Mouse (Mus musculus) cerebellum, adult 9-11 months (tissue): ENCODE results near the gene Tceanc2.

Source experiments
- DNase-seq: peaks from one replicate; pipeline ENCODE4 v3.0.0; 2022

Gene Tceanc2

DNA sequence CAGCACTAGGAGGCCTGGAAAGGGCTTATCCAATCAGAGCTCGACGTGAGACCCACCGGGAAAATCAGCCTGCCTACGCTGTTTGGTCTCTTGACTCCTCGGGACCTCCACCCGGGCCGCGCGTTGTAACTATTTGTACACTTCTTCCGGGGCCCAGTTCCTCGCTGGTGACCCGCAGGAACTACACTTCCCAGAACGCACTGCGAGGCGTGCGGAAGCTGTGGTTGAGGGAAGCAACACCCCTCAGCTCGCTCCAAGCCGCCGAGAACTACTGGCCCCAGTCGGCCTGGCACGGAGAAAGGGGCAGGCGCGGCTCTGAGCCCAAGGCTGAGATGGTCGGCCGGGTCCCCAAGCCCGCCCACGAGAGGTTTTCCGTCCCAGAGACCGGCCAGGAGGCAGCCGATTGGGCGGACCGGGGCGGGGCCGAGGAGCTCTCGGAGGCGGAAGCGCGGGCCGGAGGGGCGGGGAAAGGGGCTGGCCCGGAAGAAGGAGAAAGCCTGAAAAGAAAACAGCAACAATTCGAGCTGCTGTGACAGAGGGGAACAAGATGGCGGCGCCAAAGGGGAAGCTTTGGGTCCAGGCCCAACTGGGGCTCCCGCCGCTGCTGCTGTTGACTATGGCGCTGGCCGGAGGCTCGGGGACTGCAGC, 610 bp downstream of the Tceanc2 start, which contains the start of gene Tmem59:
Tmem59 (plus strand) TSS at position 218 of the 648 bp plus-strand sequence.
- peak; percentile 99 for DNase-seq

DNA sequence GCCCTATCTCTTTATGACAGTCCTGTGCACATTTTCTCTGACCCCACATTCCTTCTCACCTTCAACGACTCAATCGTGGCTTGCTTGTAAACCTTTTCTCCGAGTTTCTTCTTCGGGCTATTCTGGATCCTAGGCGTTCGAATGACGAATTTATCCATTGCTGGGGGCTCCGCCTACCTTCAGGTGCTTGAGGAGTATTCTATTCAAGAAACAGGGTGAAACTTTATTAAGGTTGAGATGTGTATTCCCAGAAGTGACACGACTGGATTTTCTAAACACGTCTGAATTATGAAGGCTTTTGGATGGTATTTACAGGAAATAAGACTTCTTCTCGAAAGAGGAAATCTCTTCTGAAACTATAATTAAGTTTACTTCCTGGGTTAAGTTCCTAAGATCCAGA, 1.4 kb downstream of the Tceanc2 start:
- peak; percentile 29 for DNase-seq

DNA sequence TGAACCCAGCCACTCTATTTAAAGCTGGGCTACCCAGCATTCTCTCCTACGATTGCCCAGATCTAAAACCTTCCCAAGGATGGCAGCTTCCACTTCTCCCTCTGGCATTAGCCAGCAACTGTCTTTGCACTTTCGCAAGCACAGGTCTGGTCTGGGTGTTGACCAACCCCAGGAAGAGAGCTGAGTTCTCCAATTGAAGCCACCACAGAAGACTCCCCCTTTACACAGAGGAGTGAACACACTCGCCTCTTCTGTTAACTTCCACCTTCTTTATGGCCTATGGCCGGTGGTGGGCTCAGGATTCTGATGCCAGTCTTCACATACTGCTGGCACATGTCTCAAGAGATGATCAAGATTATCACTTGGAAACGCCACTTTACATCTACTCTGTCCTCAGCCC, 11.1 kb downstream of the Tceanc2 start:
- no peak for DNase-seq

DNA sequence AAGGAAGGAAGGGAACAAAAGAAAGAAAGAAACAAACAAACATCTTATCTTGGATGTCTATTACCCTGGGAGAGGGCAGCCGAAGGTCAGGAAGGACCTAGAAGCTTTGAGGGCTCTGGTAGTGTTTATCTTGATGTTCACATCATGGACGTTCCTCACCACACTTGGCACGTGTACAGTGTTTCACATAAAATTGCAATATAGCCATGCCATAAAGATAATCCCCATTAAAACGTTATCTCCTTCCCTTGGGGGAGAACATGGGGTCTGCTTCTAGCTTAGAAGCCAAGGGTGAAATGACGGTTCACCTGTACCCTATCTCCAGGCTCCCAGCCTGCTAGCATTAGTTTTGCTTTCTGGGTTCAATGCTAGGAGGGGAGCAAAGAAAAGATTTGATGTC, 12.2 kb downstream of the Tceanc2 start:
- no peak for DNase-seq

DNA sequence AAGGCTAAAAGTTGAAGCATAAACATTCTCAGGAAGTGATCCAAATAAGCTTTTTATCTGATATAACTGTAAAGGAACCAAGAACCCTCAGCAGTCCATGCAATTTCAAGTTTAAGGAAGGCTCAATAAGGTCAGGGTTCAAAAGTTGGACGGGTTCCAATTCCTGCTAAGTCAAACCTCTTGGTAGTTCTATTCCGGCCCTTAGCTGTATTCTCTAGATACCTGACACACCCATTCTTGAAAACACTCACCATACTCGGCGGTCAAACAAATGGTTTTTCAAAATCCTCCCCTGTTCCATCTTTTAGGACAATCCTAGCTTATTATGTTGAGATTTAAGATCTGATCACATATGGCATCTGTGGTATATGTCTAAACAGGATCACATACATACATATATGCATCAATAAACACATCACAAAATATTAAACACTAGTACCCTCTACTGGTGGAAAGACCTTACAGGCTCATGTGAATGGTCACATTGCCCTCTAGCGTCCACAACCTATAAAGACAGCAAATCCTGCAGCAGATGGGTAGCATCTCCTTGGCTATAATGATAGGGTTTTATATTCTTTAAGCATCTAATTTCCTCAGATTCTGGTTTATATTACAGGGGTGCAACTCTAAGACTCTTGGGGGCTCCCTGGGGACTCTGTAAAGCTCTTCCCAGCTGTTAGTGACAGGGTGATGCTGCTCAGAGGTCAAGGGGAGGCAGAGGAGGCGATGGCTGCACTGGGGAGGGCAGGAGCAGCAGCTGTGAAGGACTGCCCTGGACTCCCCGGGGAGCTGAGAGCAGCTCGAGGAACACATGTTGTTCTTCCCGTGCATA, 14.9 kb downstream of the Tceanc2 start:
- DNase-seq, result peak; percentile 78

DNA sequence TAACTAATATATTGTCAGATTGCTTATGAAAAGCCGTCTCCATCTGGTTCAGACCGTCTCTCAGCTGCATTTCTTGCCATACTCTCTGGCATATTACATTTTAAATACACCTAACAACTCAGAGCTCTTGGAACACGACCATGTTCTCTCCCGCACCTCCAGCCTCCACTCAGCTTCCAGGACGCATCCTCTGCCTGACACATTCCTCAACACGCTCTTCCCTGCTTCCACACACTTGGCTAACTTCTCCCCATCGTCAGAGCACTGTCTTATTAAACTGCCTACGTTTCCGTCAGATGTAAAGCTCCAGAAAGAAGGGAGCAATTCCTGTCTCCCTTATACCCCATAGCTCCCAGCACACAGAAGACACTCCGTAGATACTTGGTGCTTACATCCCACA, 15.6 kb downstream of the Tceanc2 start:
- no peak for DNase-seq

DNA sequence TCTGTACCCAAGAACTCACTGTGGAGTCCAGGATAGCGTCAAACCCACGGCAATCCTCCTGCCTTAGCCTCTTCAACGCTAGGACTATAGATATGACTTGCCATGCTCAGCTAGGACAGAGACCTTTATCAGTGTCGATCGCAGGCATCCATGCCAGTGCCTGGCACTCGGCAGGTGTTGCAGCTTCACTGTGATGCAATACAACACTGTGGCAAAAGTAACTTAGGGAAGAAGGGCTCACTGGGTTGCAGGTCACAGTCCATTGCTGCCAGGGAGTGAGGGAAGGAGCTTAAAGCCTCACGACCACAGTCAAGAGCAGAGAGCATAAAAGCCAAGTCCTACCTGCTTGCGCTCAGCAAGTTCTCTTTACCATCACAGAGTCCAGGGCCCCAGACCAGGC, 18.7 kb downstream of the Tceanc2 start:
- no peak for DNase-seq

DNA sequence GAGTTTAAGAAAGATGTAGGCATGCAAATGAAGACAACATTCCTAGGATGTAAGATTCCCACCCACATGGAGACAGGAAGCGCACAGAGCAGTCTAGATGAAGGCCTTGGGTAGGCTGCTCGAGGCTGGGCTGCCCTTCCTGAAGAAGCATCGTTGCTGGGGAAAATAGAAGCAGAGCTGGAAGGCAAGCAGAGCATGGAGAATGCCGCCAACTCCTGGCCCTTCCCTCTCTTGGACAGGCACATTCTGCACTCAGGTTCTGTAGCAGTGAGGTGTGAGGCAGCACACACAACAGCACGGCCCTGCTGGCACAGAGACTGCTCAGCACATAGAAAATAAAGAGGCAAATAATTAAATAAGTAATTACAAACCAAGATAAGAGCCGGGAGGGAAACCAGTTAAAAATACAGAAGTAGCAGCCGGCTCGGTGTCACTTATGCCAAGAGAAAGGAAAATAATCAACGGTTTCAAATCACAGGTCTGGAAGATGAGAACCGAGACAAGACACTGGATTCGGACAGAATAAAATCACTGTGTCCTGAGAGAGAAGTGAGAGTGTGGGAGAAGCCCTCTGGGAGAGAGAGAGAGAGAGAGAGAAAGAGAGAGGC, 19.6 kb downstream of the Tceanc2 start:
- no peak for DNase-seq

DNA sequence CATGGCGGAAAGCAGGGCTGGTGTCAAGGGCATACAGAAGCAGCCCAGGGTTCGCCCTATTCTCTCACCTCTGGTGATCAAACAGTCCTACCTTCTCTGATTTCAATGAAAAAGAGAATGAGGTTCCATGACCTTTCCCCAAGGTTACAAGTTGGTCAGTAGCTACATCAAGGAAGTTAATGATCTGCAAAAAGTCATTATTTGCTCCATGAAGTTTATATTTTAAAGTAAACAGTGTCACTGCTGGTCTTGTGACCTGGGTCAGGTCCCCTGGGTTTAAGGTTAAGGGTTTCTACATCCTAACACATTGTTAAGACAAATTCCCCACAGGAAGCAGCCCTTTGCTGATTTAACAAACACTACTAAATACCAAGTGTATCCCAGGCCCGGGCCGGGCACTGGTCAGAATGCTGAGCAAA, 21.9 kb downstream of the Tceanc2 start:
- DNase-seq, result no peak

DNA sequence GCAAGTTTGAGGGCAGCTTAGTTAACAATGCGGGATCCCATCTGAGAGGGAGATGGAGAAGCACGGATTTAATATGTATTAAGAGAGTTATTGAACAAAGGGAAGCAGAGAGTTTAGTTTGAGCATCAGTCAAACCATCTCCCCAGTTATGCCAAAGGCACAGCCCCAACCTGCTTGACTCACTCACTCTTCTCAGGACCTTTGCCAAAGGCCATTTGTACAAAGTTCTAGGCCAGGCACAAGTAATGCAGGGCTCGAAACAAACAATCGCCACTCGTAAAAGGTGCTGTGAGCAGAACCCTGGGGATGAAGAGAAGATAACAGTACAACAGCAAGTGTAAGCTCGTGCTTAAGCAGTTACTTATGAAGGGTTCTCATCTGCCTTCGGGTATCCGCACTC, 26.3 kb downstream of the Tceanc2 start:
- DNase-seq, result no peak

DNA sequence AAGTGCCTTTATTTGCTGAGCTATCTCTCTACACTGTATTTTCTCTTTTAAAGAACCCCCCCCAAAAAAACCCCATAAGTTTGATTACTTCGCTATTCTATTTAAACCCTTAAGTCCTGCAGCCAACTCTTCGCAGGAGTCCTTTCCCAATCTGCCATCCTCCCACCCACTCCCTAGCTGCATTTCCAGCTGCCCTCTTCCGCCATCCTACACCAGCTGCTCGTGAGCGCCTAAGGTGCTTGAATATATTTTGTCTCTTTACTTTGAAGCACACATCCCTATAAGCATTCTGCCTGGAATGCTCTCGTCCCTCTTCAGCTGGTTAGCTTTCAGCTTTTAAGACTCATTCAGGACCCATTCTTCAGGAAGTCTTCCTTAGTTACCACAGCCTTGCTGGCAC, 27.9 kb downstream of the Tceanc2 start:
- no peak for DNase-seq

DNA sequence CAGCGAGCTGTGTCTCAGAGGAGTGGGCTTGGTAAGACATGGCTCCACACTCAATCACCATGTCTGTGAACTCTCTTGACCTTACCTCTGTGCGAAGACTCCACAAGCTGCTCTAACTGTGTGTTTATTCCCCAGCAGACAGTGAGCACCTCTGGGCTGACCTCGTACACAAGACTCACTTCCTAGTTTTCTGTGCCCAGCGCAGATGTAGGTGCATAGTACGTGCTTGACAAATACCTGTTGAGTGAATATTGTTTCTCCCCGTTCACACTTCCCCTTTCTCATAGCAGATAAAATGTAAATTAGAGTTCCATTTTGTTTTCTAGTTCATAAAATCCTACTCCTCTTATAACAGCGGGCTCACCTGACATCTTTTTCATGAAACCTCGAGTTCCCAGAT, 35.4 kb downstream of the Tceanc2 start:
- no peak for DNase-seq

DNA sequence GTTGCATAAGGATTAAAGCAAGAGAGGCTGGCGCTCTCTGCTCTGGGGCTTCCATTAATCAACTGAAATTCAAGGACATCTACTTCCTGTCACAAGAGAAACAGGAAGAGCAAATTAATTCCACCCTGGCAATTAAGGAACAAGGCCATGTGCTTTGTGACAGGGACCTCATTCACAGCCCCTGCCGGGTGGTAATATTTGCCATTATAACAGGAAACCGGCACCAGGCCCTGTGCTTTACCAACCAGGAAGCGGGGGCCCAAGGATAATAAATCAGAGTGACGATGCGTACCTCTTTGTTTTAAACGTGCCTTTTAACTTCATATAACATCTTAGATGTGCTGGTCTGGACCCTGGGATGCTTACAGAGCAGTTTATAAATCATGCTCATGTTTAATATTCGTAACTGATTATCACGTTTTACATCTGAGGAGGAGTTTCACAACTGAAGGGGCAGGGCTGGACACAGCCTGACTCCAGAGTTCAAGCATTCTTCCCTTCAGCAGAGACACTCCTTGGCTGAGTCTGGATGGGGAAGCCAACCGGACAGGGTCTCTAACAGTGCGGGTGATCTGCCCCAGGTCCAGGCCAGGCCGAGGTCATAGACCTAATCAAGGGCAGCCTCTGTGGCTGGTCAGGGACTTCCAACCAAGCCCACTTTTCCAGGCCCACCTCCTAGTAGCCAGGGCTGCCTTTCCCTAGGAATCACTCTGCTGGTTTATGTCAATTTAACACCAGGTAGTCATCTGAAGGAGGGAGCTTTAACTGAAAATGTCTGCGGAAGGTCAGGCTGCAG, 38.9 kb downstream of the Tceanc2 start:
- no peak for DNase-seq

DNA sequence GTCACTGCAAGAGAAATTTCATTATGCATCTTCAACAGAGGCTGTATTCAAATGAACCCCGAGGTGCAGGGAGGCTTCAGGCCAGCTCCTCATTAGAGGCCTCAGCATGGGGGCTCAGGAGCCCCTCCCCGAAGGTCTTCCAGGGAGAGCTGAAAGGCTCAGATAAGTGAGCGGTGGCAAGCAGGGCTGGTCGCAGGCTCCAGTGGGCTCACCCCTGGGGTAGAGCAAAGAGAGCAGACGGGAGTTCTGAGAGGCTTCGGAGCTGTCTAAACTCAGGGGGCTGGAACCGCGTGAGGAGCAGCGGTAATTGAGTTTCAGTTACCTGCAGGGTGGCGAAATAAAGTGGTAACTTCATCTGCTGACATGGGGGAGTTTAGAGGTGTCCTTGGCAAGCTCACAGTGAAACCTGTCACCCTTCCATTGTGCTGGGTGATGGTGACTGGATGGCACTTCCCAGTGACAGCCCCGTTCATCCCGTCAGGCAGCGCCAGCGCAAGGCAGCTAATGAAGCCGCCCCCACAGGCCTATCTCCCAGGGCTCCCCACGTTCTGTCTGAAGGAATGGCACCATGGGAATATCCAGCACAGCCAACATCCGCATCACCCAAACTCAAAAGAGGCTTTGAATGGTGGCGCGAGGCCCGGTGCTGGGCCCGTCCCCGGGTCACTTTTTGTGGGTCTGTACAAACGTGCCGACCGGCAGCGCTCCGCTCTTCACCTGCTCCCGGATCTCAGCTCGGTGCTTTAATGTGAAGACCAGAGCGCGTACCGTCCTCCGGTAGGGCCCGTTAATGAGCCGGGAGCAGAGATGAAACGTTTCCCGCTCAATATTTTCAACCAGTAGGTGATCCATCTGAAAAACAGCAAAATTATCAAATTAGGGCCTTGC, 39.7 kb downstream of the Tceanc2 start:
- no peak for DNase-seq

DNA sequence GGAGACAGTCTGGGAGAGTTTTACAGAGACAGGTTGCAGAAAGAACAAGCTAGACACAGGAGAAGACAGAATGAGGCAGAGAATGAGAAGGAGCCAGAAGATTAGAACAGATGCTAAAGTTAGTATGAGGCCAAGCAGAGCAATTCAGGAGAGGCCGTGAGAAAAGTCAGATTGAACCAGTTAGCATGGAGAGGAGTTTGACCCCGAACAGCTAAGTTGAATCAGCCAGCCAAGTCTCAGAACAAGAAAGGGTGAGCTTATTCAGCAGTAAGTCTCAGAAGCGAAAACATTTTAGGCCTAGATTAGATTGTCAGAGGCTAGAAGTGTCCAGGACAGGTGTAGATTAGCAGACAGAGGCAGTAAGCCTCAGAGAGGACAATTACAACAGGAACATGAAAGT, 42.4 kb downstream of the Tceanc2 start:
- no peak for DNase-seq

DNA sequence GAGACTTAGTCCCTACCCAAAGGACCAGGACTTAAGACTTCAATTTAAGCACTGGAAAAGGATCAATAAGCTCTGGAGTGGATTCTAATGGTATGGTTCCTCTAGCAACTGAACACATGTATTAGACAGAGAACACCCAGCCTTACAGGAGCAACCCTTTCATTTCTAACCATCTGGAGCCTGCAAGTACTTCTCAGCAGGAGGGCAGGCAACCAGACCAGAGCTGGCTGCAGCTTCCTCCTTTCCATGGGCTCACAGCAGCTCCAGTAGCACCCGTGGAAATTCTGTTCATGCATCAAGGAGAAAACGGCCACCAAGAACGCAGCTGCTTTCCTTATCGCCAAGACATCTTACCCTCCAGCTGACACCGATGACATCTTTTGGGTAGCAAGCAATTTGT, 43.3 kb downstream of the Tceanc2 start:
- no peak for DNase-seq

DNA sequence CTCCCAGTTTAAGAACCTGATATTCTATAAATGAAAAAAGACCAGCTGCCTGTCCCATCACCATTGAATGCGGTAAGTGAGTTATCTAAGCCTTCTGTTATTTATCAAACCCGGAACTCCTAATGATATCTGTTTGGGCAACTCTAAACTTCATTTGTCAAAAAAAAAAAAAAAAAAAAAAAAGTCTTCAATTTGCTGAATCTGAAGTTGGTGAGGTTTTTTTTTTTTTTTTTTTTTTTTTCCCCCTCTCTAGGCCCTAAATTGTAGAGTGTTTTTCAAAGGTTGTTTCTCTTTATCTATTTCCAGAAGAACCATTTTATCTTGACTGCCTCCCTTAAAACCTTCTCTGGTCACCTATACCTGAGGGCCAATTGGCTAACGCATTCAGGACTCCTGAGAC, 44.0 kb downstream of the Tceanc2 start:
- DNase-seq, result no peak

DNA sequence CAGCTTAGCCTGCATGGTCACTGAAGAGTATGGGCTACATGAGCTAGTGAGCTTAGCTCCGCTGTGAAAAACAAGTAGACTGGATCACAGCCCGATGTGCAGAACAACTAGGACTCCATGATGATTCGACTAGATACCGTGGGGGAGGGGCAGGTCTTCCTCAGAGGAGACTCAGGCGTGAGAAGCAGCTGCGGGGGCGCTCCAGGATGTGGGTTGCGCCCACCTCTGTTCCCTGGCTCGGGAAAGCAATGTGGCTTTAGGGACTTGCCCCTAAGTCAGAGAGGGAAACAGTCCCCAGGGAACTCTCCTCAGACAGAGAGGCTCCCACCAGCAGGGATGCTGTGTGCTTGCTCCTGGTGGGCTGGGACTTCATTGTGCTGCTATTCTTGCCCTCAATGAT, 48.4 kb downstream of the Tceanc2 start:
- DNase-seq, result no peak

DNA sequence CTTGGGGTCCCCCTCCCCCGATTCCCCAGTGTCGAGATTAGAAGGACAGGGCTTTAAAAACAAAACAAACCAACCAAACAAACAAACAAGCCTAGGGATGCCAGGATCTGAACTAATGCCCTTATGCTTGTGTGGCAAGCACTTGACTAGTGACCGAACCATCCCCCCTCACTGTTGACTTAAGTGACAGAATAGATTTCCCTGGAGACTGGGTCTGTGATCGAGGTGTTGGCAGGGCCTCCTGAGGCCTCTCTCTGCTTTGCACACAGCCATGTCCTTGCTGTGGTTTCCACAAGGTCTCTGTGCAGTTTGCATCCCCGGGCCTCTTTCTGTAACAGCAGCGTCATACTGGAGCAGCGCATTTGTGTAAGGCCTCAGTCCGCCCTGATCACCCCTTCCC, 49.5 kb downstream of the Tceanc2 start:
- no peak for DNase-seq

DNA sequence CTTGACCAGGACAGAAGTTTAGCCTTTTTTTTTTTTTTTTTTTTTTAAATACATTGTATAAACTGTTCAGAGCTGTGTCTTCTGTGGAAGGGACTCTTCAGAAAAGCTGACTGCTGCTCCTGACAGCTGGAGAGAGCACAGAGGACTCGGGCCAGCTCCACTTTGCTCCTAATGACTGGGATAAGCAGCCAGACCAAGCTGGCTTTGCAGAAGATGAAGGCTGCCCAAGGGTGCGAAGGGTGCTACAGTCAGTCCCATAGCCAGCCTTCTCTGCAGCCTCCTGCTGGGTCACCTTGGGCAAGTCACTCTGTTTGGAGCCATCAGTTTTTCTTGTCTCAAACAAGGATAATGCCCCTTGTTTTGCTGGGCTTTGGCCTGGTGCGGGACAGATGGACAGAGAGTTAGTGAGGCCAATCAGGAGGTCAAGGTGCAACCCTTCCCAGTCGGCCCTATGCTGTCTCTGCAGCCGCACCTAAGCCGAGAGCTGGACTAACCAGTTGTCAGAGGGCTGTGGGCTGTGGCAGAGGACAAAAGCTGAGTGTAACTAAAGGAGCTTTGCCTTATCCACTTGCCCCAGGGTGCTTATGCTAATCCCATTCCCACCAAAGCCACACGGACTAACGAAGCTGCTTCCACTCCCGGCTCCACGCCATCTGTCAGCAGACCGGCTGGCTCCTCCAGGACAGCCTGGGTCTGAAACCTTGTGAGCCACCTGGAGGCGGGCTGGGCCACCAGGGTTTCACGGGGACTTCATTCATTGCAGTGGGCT, 50.8 kb downstream of the Tceanc2 start:
- DNase-seq, result peak; percentile 59

DNA sequence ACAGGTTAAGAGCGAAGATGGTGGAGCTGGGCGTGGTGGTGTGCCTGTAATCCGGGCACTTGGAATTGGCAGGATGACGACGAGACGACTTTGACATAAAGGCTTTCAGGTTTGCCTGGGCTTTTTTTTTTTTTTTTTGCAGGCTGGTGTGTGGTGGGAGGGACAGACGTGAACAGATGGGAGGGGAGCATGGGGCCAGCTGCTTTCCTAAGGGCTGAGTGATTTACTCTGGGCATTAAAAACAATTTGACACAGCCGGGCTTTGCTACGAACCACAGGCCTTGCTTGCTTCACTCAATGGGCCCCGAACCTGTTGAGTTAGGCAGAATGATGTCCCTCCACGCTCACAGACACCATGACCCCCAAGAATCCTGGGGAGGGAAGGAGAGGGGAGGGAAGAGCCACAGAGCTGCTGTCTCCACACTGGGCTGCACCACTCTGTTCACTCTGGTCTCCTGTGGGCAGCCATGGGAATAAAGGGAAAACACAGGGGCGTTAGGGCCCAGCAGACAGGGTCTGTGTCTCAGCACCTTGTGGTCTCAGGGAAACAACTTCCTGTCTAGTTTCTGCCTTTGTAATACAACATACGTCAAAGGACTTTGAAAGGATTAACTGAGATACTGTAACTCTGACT, 51.9 kb downstream of the Tceanc2 start:
- DNase-seq, result no peak
